Mouse (Mus musculus) MEL (cell line): Measurements from ENCODE around the gene Ran. TPM values are rescaled to one million over a fixed set of nuclear protein-coding genes. Genes with fewer than 3 reads are reported as not detected.
A peak's percentile ranks its signal among the peaks of the same experiment; 100 is the strongest.

Source experiments
- DNase-seq: peaks from one replicate; pipeline ENCODE4 v3.0.0; 2011; ENCODE audit warnings: low read depth, low spot score
- H3K27ac ChIP-seq: 2 replicates; pipeline ENCODE4 v1.5.1; 2012; ENCODE audit warnings: low read depth, mild to moderate bottlenecking, control low read depth, low read length, moderate library complexity; ENCODE audit not compliant: control insufficient read depth
- H3K27me3 ChIP-seq, 2 experiments: fragments of 150-350 bp in 1 of 2; sonication (generic) in 1 of 2; 2 replicates each; pipeline ENCODE4 v1.6.1; 2012; ENCODE audit warnings: low read length in 2 of 2, mild to moderate bottlenecking in 2 of 2, improper control_type of control experiment in 1 of 2, moderate library complexity in 1 of 2; ENCODE audit not compliant: insufficient read depth in 2 of 2, control insufficient read depth in 1 of 2
- H3K36me3 ChIP-seq, 2 experiments: 2 replicates each; pipeline ENCODE4 v1.6.1; 2012 to 2014; ENCODE audit warnings: low read length in 2 of 2, improper control_type of control experiment in 1 of 2, inconsistent platforms in 1 of 2, mild to moderate bottlenecking in 1 of 2; ENCODE audit not compliant: insufficient read depth in 2 of 2, control insufficient read depth in 1 of 2
- H3K4me1 ChIP-seq, 2 experiments: fragments of 150-350 bp in 1 of 2; sonication (generic) in 1 of 2; 2 replicates each; pipeline ENCODE4 v1.6.1; 2012; ENCODE audit warnings: low read length in 2 of 2, improper control_type of control experiment in 1 of 2, mild to moderate bottlenecking in 1 of 2; ENCODE audit not compliant: insufficient read depth in 2 of 2, control insufficient read depth in 1 of 2
- H3K4me3 ChIP-seq, 2 experiments: fragments of 150-350 bp in 1 of 2; sonication (generic) in 1 of 2; 2 replicates each; pipeline ENCODE4 v1.5.1; 2012; ENCODE audit warnings: low read depth in 2 of 2, low read length in 2 of 2, mild to moderate bottlenecking in 2 of 2, moderate library complexity in 2 of 2, control low read depth in 1 of 2, improper control_type of control experiment in 1 of 2; ENCODE audit not compliant: control insufficient read depth in 1 of 2, insufficient read depth in 1 of 2
- H3K79me2 ChIP-seq: 2 replicates; pipeline ENCODE4 v1.6.1; 2012; ENCODE audit warnings: mild to moderate bottlenecking, low read length, moderate library complexity; ENCODE audit not compliant: control insufficient read depth, poor library complexity, insufficient read depth
- H3K9ac ChIP-seq: 2 replicates; pipeline ENCODE4 v1.6.1; 2012; ENCODE audit warnings: low read depth, mild to moderate bottlenecking, control low read depth, low read length, moderate library complexity; ENCODE audit not compliant: control insufficient read depth, poor library complexity, severe bottlenecking
- H3K9me3 ChIP-seq: fragments of 150-350 bp; sonication (generic); replicated peaks from 2 replicates; pipeline ENCODE4 v1.6.1; 2012; ENCODE audit warnings: mild to moderate bottlenecking, low read length, improper control_type of control experiment, moderate library complexity; ENCODE audit not compliant: insufficient read depth
- BHLHE40 ChIP-seq: IDR thresholded peaks from 2 replicates; pipeline ENCODE4 v1.6.1; 2012; ENCODE audit warnings: low read depth, mild to moderate bottlenecking, inconsistent platforms, low read length, improper control_type of control experiment, borderline replicate concordance
- CTCF ChIP-seq, 3 experiments: IDR thresholded peaks in 2 of 3; conservative IDR thresholded peaks in 1 of 3; 2 replicates each; pipeline ENCODE4 v1.5.1; 2011 to 2012; ENCODE audit warnings: low read length in 3 of 3, low read depth in 2 of 3, mild to moderate bottlenecking in 2 of 3, improper control_type of control experiment in 1 of 3, inconsistent platforms in 1 of 3, mixed read lengths in 1 of 3, moderate library complexity in 1 of 3; ENCODE audit not compliant: control insufficient read depth in 1 of 3, insufficient read depth in 1 of 3, poor library complexity in 1 of 3, severe bottlenecking in 1 of 3
- E2F4 ChIP-seq: IDR thresholded peaks from 2 replicates; pipeline ENCODE4 v1.6.1; 2011; ENCODE audit warnings: low read depth, low read length, improper control_type of control experiment, borderline replicate concordance
- EP300 ChIP-seq, 2 experiments: IDR thresholded peaks; 2 replicates each; pipeline ENCODE4 v1.6.1; 2011; ENCODE audit warnings: improper control_type of control experiment in 2 of 2, low read length in 2 of 2, low read depth in 1 of 2, mild to moderate bottlenecking in 1 of 2
- ETS1 ChIP-seq: IDR thresholded peaks from 2 replicates; pipeline ENCODE4 v1.6.1; 2012; ENCODE audit warnings: low read depth, mild to moderate bottlenecking, inconsistent platforms, low read length, improper control_type of control experiment, moderate library complexity
- GABPA ChIP-seq: IDR thresholded peaks from 2 replicates; pipeline ENCODE4 v1.6.1; 2012; ENCODE audit warnings: low read depth, mild to moderate bottlenecking, inconsistent platforms, low read length, improper control_type of control experiment, moderate library complexity
- GATA1 ChIP-seq: IDR thresholded peaks from 2 replicates; pipeline ENCODE4 v1.6.1; 2011; ENCODE audit warnings: low read depth, low read length, improper control_type of control experiment
- HCFC1 ChIP-seq: IDR thresholded peaks from 2 replicates; pipeline ENCODE4 v1.6.1; 2012; ENCODE audit warnings: low read depth, mild to moderate bottlenecking, inconsistent platforms, low read length, improper control_type of control experiment, moderate library complexity
- MAFK ChIP-seq: IDR thresholded peaks from 2 replicates; pipeline ENCODE4 v1.6.1; 2011; ENCODE audit warnings: low read depth, mild to moderate bottlenecking, low read length, improper control_type of control experiment, borderline replicate concordance
- MXI1 ChIP-seq: IDR thresholded peaks from 2 replicates; pipeline ENCODE4 v1.6.1; 2011; ENCODE audit warnings: mild to moderate bottlenecking, low read depth, low read length, improper control_type of control experiment
- MYB ChIP-seq: IDR thresholded peaks from 2 replicates; pipeline ENCODE4 v1.6.1; 2011; ENCODE audit warnings: mild to moderate bottlenecking, low read depth, low read length, improper control_type of control experiment
- POLR2A ChIP-seq, 2 experiments: IDR thresholded peaks; 2 replicates each; pipeline ENCODE4 v1.6.1; 2011 to 2012; ENCODE audit warnings: low read length in 2 of 2, mild to moderate bottlenecking in 2 of 2, control low read depth in 1 of 2, improper control_type of control experiment in 1 of 2, low read depth in 1 of 2, moderate library complexity in 1 of 2; ENCODE audit not compliant: control insufficient read depth in 1 of 2, insufficient read depth in 1 of 2, poor library complexity in 1 of 2
- SMC3 ChIP-seq: IDR thresholded peaks from 2 replicates; pipeline ENCODE4 v1.6.1; 2011; ENCODE audit warnings: low read depth, low read length, improper control_type of control experiment
- TAL1 ChIP-seq: IDR thresholded peaks from 2 replicates; pipeline ENCODE4 v1.6.1; 2012; ENCODE audit warnings: mild to moderate bottlenecking, inconsistent platforms, low read length, moderate library complexity, mixed read lengths
- TBP ChIP-seq: IDR thresholded peaks from 2 replicates; pipeline ENCODE4 v1.8.0; 2011; ENCODE audit warnings: low read depth, low read length, improper control_type of control experiment
- ZKSCAN1 ChIP-seq: IDR thresholded peaks from 2 replicates; pipeline ENCODE4 v1.6.1; 2012; ENCODE audit warnings: low read depth, mild to moderate bottlenecking, inconsistent platforms, low read length, improper control_type of control experiment, moderate library complexity
- ZNF384 ChIP-seq: IDR thresholded peaks from 2 replicates; pipeline ENCODE4 v1.6.1; 2012; ENCODE audit warnings: low read depth, mild to moderate bottlenecking, inconsistent platforms, low read length, improper control_type of control experiment
- polyA plus RNA-seq, 2 experiments: library from polyadenylated mRNA; stranded (reverse) in 1 of 2; unstranded in 1 of 2; fragments of >175 nt in 1 of 2; fragments of >200 nt in 1 of 2; gene quantifications; 2 replicates each; pipeline versions ENCODE4 v1.2.1 to v1.2.4; 2012; ENCODE audit warnings: low replicate concordance in 2 of 2, low read depth in 1 of 2; ENCODE audit not compliant: insufficient read length in 2 of 2, insufficient read depth in 1 of 2, missing spikeins in 1 of 2
- total RNA-seq: library from RNA; depleted of rRNA; stranded (reverse); fragments of 300-350 nt; gene quantifications from 2 replicates; pipeline ENCODE4 v1.2.3, GENCODE M21; 2012

The Ran gene
- total and polyA plus RNA-seq, 3 experiments: 91.6 to 2,479 (median 950) TPM

- Histone ChIP-seq H3K36me3 (peaks cover 0 to 12% of the 10 kb centered on the region in 2 experiments; a peak in 2 of 4 replicates), H3K79me2 (no peaks in the 10 kb centered on the region), H3K9ac (no peak overlapping the region), H3K4me1 (no peaks in the 10 kb centered on the region), H3K27ac (no peak overlapping the region), H3K27me3 (no peaks in the 10 kb centered on the region)
- no peak for DNase-seq
- TF ChIP-seq E2F4 (no peak), GATA1 (no peak), GABPA (no peak), MAFK (no peak), HCFC1 (no peak), ZKSCAN1 (no peak)
- TF ChIP-seq, all 39 proteins: peak for 0
- no peak overlapping the region for H3K4me3 ChIP-seq
- H3K9me3 ChIP-seq: no peaks in the 10 kb centered on the region
These were observed 33.9 kb upstream of the Ran start for GRCm38 (mm10) chr5:128985946-128986345.

DNA sequence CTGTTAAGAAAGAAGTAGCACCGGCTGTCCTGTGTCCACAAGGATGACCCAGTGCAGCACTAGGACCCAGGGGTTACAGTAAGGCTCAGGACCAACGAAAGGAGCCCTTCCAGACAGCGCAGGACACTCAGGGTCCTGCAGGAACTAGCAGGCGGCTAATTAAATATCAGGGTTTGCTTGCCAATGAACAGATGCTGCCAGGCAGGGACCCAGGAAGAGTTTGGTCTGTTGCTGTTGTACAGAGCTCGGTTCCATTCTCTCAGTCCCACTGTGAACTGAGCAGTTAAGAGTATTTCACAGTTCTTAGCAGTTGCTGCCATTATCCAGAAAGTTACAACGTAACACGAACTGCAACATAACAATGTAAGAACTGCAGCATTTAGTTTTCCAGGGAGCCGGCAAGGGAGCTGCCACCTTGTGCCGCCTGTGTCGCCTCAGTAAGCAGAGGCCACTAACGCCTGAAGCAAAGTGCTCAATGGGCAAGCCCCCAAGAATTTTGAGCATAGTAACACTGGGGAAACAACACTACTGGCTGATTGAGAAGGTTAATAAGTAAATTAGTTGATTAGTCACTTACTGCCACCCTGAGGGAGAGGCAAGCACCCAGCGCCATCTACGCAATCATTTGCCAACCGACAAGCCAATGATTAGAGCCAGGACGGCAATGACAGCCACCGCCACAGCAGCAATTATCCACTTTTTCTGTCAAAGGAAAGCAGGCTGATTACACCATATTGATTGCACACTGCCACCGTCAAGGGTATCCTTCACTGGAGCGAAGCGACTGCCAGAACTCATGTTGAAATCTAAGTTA, 32.5 kb upstream of the Ran start:
- H3K4me3 ChIP-seq: no peak overlapping the region
- H3K4me1 ChIP-seq: no peaks in the 10 kb centered on the region
- peaks cover 0 to 19% of the 10 kb centered on the region in 2 experiments; a peak in 2 of 4 replicates for H3K36me3 ChIP-seq
- DNase-seq: no peak
- no peak overlapping the region for H3K27ac ChIP-seq
- H3K9me3 ChIP-seq: no peaks in the 10 kb centered on the region
- no peaks in the 10 kb centered on the region for H3K79me2 ChIP-seq
- no peak for TF ChIP-seq BHLHE40
- TF ChIP-seq, all 39 proteins: peak for 0
- H3K27me3 ChIP-seq: no peaks in the 10 kb centered on the region
- H3K9ac ChIP-seq: no peak overlapping the region

- no peak for TF ChIP-seq MXI1
- peak; percentile 27; the same call in 1 of the 2 replicates for TF ChIP-seq MAFK
- peak; percentile 1; the same call in 1 of the 2 replicates for TF ChIP-seq SMC3
- TF ChIP-seq TAL1: peak; percentile 23; the same call in 1 of the 2 replicates
- peak in 1 of 2 experiments; percentile 49; a peak in 1 of 4 replicates for TF ChIP-seq POLR2A (IDR thresholded peaks at IDR 0.05; ENCODE audit: control insufficient read depth in 1 of 2, insufficient read depth in 1 of 2, low read depth in 1 of 2, low read length in 2 of 2, poor library complexity in 1 of 2)
- TF ChIP-seq MYB: no peak
- peak; percentile 20 to 26; a peak in 1 of 4 replicates for TF ChIP-seq EP300 (IDR thresholded peaks at IDR 0.05; ENCODE audit: low read depth in 1 of 2, low read length in 2 of 2)
- 0 out of 2 replicates have a peak, but pooled peaks have one; percentile 17 for TF ChIP-seq TBP
- peak; percentile 44 for TF ChIP-seq ZNF384
- TF ChIP-seq HCFC1: no peak
- peak; percentile 32; the same call in 1 of the 2 replicates for TF ChIP-seq ETS1
- peak in 1 of 3 experiments; percentile 7; a peak in 1 of 6 replicates for TF ChIP-seq CTCF (IDR thresholded peaks at IDR 0.05 in 2 of 3, conservative IDR thresholded peaks at IDR 0.05 in 1 of 3; ENCODE audit: control insufficient read depth in 1 of 3, insufficient read depth in 1 of 3, low read depth in 2 of 3, low read length in 3 of 3, poor library complexity in 1 of 3, severe bottlenecking in 1 of 3)
- peak; percentile 49; the same call in 1 of the 2 replicates for TF ChIP-seq GABPA
- Histone ChIP-seq H3K9me3 (no peaks in the 10 kb centered on the region), H3K9ac (peak overlapping the region; percentile 48), H3K27me3 (no peaks in the 10 kb centered on the region), H3K36me3 (peaks cover 8 to 47% of the 10 kb centered on the region in 2 experiments; a peak in 3 of 4 replicates), H3K4me3 (peak overlapping the region in 1 of 2 experiments; percentile 16; a peak in 1 of 4 replicates), H3K4me1 (peaks cover 9 to 48% of the 10 kb centered on the region in 2 experiments), H3K79me2 (peaks cover 37% of the 10 kb centered on the region), H3K27ac (peak overlapping the region; percentile 67)
- DNase-seq: peak; percentile 88
These were observed 19.0 kb upstream of the Ran start for GRCm38 (mm10) chr5:129000706-129001468.
